Mouse (Mus musculus) intestine, embryonic 15.5 days (tissue): ENCODE measurements at regions not wholly inside any gene's neighbourhood (a gene's known extent, or its start where the extent isn't known, plus 50 kb on each side); places are given as distances from the start of the nearest gene placed in this dataset.
A peak's percentile ranks its signal among the peaks of the same experiment; 100 is the strongest.
"Not testable (repeated sequence)": the region's sequence is repeated elsewhere in the genome, so short reads cannot be mapped to it uniquely, and the experiment has no call there.

Experiments
- ATAC-seq: fragments of 200-750 bp; cut with Nextera tagmentation; 2 replicates; pipeline ENCODE4 v1.8.0; 2017; ENCODE audit warnings: moderate TSS enrichment, moderate library complexity
- H3K27ac ChIP-seq: fragments of 300-500 bp; sonication (generic); 2 replicates; pipeline ENCODE4 v1.5.1; 2015; ENCODE audit warnings: mild to moderate bottlenecking, inconsistent platforms
- H3K27me3 ChIP-seq: fragments of 300-500 bp; sonication (generic); replicated peaks from 2 replicates; pipeline ENCODE4 v1.6.1; 2015; ENCODE audit warnings: inconsistent platforms
- H3K36me3 ChIP-seq: fragments of 300-500 bp; sonication (generic); 2 replicates; pipeline ENCODE4 v1.6.1; 2015; ENCODE audit warnings: inconsistent platforms
- H3K4me1 ChIP-seq: fragments of 300-500 bp; sonication (generic); replicated peaks from 2 replicates; pipeline ENCODE4 v1.6.1; 2015; ENCODE audit warnings: inconsistent platforms
- H3K4me2 ChIP-seq: fragments of 300-500 bp; sonication (generic); replicated peaks from 2 replicates; pipeline ENCODE4 v1.6.1; 2015; ENCODE audit warnings: mild to moderate bottlenecking, inconsistent platforms
- H3K4me3 ChIP-seq: fragments of 300-500 bp; sonication (generic); replicated peaks from 2 replicates; pipeline ENCODE4 v1.5.1; 2015; ENCODE audit warnings: inconsistent platforms
- H3K9ac ChIP-seq: fragments of 300-500 bp; sonication (generic); 2 replicates; pipeline ENCODE4 v1.6.1; 2015; ENCODE audit warnings: inconsistent platforms
- H3K9me3 ChIP-seq: fragments of 300-500 bp; sonication (generic); 2 replicates; pipeline ENCODE4 v1.6.1; 2016; ENCODE audit warnings: inconsistent platforms
- WGBS: fragments of 180-500 bp; shearing (Covaris S2); methylation state at CpG from one replicate; pipeline ENCODE4 v1.1.7; 2015; 5-methylcytosine and 5-hydroxymethylcytosine counted together

DNA sequence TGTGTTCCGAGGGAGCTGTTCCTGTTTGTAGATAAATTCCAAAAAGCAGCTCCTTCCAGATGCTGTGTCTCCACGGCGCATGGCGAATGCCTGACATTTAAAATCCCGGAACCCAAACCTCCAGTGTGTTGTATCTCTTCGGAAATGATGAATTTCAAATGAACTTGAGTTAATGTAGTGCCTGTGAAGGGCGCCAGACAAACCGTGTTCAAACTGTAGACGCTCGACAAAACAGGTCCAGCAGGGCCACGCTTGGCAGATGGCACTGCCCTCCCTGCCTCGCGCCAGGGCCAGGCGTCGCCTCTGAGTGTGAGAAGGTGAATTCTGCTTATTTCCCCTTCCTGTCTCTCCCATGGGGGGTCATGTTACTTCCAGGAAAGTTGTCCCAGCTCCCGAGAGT, 307.7 kb downstream of the Vrk1 start:
- ATAC-seq = no peak
- no peaks in the 10 kb centered on the region for H3K27me3 ChIP-seq
- H3K4me3 ChIP-seq = no peak overlapping the region
- no peak overlapping the region for H3K27ac ChIP-seq
- no peak overlapping the region for H3K4me2 ChIP-seq
- H3K9me3 ChIP-seq = no peaks in the 10 kb centered on the region
- H3K36me3 ChIP-seq = no peaks in the 10 kb centered on the region
- H3K4me1 ChIP-seq = no peaks in the 10 kb centered on the region
- WGBS = 89% methylated on average over 16 of the region's 16 CpGs
- H3K9ac ChIP-seq = no peak overlapping the region

DNA sequence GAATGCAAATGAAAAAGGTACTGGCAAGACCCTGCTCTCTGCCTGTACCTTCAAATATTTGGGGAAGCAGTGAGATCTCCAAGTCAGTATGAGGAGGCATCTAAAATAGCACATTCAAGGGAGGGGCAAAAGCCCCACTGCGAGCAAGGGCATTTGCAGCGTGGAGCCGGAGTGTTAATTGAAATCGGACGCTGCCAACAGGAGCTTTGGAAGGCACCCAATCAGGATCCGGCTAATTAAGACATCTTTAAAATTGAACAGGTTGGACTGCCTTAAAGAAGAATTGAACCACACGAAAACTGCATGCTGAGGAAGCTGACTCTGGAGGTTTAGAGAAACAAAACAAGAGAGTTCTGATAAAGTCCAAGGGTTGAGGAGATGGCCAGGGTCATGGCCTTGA, 311.5 kb downstream of the Vrk1 start:
- WGBS = 90% methylated on average over 7 of the region's 7 CpGs
- Histone ChIP-seq H3K27me3 (no peaks in the 10 kb centered on the region), H3K4me3 (no peak overlapping the region), H3K36me3 (no peaks in the 10 kb centered on the region), H3K9me3 (no peaks in the 10 kb centered on the region), H3K9ac (no peak overlapping the region), H3K4me2 (no peak overlapping the region), H3K4me1 (no peaks in the 10 kb centered on the region), H3K27ac (no peak overlapping the region)
- no peak for ATAC-seq

DNA sequence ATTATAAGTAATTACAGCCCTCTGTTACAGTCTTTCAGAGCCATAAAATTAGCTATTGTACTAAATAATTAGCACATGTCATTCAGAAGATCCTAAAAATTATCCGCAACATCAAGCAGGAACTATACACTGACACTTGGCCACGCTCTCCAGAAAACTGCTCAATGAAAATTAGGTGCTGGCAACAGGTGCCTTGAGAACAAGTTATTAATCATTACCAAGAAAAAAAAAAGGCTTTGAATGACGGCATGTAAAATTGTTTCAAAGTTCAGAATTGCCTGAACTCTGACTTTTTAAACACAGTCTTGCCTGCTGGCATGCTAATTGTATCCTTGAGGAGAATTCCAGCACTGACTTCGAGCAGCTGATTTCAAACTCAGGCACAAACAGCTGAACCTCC, 316.6 kb downstream of the Vrk1 start:
- no peak overlapping the region for H3K27ac ChIP-seq
- H3K36me3 ChIP-seq = no peaks in the 10 kb centered on the region
- no peaks in the 10 kb centered on the region for H3K27me3 ChIP-seq
- H3K4me1 ChIP-seq = no peaks in the 10 kb centered on the region
- no peak overlapping the region for H3K9ac ChIP-seq
- no peak overlapping the region for H3K4me3 ChIP-seq
- no peak overlapping the region for H3K4me2 ChIP-seq
- ATAC-seq = 0 out of 2 replicates have a peak, but pooled peaks have one; percentile 34
- 59% methylated on average over 4 of the region's 4 CpGs for WGBS
- H3K9me3 ChIP-seq = no peaks in the 10 kb centered on the region

DNA sequence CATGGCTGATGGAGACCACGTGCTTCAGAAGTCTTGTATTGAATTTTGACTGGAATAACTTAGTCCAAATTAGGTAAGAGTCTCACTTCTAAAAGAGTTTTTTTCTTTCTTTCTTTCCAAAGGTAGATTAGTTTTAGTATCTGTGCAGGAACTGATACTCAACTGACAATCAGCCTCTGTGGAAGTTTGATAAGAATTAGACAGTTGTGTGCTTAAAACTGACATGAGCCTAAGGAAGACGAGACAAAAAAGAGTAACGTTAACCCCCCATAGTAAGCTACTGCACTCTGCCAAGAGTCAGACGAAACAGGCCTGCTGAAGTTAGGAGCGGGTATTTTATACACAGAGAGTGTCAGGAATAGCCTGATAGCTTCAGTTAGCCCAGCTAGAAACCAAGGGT, 317.3 kb downstream of the Vrk1 start:
- Histone ChIP-seq H3K9ac (no peak overlapping the region), H3K27ac (no peak overlapping the region), H3K9me3 (no peaks in the 10 kb centered on the region), H3K36me3 (no peaks in the 10 kb centered on the region), H3K27me3 (no peaks in the 10 kb centered on the region), H3K4me2 (no peak overlapping the region), H3K4me1 (no peaks in the 10 kb centered on the region), H3K4me3 (no peak overlapping the region)
- no peak for ATAC-seq
- WGBS = 75% methylated on average over 5 of the region's 5 CpGs

DNA sequence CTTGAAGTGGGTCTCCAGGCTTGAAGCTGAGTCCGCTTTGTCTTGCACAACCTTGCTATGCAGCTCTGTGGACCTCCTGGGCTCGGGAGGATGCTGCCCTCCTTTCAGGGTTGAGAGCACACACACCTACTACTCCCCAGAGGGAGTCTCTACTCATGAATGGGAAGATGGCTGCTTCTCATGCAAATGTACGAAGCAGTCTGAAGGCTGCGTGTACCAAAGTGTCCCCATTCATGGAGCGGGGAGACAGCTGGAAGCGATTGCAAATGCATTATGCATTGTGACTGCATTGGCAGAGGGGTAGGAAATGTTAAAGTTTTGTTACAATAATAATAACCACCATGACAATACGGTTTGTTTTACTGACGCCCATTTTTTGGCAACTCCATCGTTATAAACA, 347.8 kb downstream of the Vrk1 start:
- Histone ChIP-seq H3K9me3 (no peaks in the 10 kb centered on the region), H3K9ac (no peak overlapping the region), H3K27me3 (no peaks in the 10 kb centered on the region), H3K4me3 (no peak overlapping the region), H3K4me1 (no peaks in the 10 kb centered on the region), H3K36me3 (no peaks in the 10 kb centered on the region), H3K4me2 (no peak overlapping the region), H3K27ac (no peak overlapping the region)
- WGBS = 88% methylated on average over 9 of the region's 9 CpGs
- no peak for ATAC-seq

DNA sequence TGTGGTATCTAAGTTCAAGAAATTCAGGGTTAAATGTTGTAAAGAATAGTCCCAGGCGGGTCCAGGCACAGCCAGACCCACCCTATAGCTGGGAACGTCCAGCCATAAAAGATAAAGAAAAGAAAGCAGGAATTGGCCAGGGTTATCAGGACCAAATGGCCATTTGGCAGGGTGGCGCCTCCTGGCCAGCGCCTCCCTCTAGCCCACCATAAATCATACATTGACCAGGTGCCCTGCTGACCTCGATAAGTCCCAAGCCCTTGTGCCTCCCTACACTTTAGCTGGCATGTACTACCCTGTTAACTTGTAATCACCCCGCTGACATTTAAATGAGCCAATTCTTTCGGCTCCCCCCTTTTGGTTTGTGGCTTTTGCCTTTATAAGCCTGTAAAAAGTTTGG, 351.6 kb downstream of the Vrk1 start:
- H3K9me3 ChIP-seq, H3K9ac ChIP-seq, H3K4me1 ChIP-seq, H3K36me3 ChIP-seq, H3K4me2 ChIP-seq, ATAC-seq, H3K27ac ChIP-seq, H3K4me3 ChIP-seq, H3K27me3 ChIP-seq: not testable (repeated sequence)
- 26% methylated on average over 7 of the region's 7 CpGs for WGBS

DNA sequence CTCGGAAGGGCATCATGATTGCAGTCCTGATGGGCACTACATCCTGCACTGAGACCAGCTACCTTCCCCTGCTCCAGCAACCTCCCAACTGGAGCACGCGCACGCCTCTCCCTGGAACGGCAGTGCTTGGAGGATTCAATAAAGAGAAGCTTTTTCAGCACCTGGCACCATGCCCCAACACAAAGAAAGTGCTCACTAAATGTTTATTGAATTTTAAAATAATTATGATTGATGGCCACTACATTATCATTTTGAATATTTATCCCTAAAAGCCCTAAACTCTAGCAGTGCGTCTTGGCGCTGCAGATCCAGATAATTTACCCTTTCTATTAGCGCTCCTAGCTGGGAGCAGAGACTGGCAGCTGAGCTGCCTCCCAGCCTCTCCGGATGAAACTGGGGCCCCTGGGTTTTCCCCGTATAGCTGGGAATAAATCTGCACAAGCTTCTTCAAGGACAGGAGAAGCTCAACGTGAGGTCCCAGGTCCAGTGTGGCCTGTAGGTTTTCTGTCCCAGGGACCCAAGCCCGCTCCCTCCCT, 364.9 kb downstream of the Vrk1 start:
- no peak overlapping the region for H3K27ac ChIP-seq
- no peak overlapping the region for H3K4me2 ChIP-seq
- no peaks in the 10 kb centered on the region for H3K36me3 ChIP-seq
- ATAC-seq = no peak
- WGBS = 54% methylated on average over 12 of the region's 12 CpGs
- H3K9me3 ChIP-seq = no peaks in the 10 kb centered on the region
- H3K27me3 ChIP-seq = 0 out of 2 replicates have a peak, but pooled peaks cover 3% of the 10 kb centered on the region
- H3K4me3 ChIP-seq = no peak overlapping the region
- no peak overlapping the region for H3K9ac ChIP-seq
- 0 out of 2 replicates have a peak, but pooled peaks cover 2% of the 10 kb centered on the region for H3K4me1 ChIP-seq

DNA sequence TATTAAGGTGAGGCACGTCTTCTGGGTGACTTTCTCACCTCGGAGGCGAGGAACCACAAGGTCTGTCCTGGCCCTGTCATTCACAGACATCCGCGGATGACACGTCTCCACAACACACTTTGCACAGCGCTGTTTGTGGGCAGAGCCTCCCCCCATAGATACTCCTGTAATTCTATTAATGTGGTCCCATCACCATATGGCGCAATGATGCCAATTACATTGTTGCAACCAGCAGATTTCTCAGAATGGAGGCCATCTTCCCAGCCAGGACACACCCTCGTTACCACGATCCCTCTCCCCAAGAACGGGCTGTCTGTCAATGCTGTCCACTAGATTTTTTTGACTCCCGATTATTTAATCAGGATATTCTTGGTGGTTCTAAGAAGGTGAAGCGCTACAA, 365.9 kb downstream of the Vrk1 start:
- Histone ChIP-seq H3K36me3 (no peaks in the 10 kb centered on the region), H3K4me3 (no peak overlapping the region), H3K9me3 (no peaks in the 10 kb centered on the region), H3K27me3 (0 out of 2 replicates have a peak, but pooled peaks cover 3% of the 10 kb centered on the region), H3K4me1 (0 out of 2 replicates have a peak, but pooled peaks cover 2% of the 10 kb centered on the region), H3K4me2 (no peak overlapping the region), H3K9ac (no peak overlapping the region), H3K27ac (no peak overlapping the region)
- WGBS = 91% methylated on average over 13 of the region's 13 CpGs
- no peak for ATAC-seq

DNA sequence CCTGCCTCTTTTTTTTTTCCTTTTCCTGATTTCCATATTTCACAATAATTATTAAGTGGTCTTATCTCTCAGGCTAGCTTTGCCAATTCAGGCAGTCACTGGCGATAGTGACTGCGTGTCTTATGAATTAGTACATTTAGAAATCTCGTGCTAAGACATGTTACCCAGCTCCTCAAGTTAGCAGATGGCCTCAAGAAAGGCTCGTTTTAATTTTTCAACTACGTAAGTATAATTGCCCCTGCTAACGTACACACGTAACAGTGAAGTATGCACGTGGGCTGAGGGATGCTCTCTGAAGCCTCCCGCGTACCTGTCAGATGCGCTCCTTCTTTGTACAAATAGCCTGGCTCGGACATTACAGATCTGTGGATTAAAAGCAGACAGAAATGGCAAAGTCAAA, 366.8 kb downstream of the Vrk1 start:
- H3K27ac ChIP-seq = no peak overlapping the region
- no peak overlapping the region for H3K9ac ChIP-seq
- WGBS = 73% methylated on average over 12 of the region's 12 CpGs
- no peak for ATAC-seq
- 0 out of 2 replicates have a peak, but pooled peaks cover 2% of the 10 kb centered on the region for H3K4me1 ChIP-seq
- no peak overlapping the region for H3K4me2 ChIP-seq
- H3K36me3 ChIP-seq = no peaks in the 10 kb centered on the region
- H3K27me3 ChIP-seq = 0 out of 2 replicates have a peak, but pooled peaks cover 3% of the 10 kb centered on the region
- no peak overlapping the region for H3K4me3 ChIP-seq
- H3K9me3 ChIP-seq = no peaks in the 10 kb centered on the region

DNA sequence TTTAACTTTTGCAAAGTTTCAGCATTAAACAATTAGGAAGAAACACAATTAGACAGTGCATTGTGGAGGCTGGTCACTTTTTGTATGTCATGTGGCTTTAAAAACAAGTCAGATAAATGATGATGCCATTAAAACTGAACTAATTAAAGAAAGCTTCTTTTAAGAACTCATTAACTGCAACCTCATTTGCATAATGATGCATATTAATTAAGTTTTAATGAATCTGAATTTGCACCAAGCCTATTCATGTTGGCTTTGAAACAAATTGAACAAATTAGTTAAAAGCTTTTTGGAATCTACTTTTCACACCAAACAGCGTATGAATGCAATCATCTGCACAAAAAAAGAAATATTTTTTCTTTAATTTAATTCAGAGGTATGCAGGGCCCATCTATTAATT, 367.3 kb downstream of the Vrk1 start:
- Histone ChIP-seq H3K4me1 (0 out of 2 replicates have a peak, but pooled peaks cover 2% of the 10 kb centered on the region), H3K9ac (no peak overlapping the region), H3K36me3 (no peaks in the 10 kb centered on the region), H3K4me2 (no peak overlapping the region), H3K27me3 (0 out of 2 replicates have a peak, but pooled peaks cover 3% of the 10 kb centered on the region), H3K9me3 (no peaks in the 10 kb centered on the region), H3K4me3 (no peak overlapping the region), H3K27ac (no peak overlapping the region)
- no peak for ATAC-seq
- WGBS = 100% methylated on average over 1 of the region's 1 CpGs

DNA sequence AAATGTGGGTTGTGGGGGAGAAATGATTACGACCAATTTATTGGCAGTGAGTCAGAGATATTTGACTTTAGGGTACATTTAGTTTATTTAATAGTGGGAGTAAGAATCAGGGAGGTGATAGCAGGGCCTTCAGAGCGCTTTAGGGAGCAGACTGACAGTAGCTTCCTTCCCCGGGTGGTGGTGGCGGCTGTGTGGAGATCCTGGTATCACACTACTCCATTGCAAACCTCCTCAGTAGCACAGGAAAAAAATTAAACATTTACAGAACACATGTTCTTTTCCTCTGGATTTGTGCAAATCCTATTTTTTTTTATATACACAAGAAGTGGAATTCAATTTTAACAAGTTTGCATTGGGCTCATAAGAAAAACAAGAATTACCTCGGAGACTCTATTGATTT, 367.7 kb downstream of the Vrk1 start:
- ATAC-seq = no peak
- H3K36me3 ChIP-seq = no peaks in the 10 kb centered on the region
- 0 out of 2 replicates have a peak, but pooled peaks cover 2% of the 10 kb centered on the region for H3K4me1 ChIP-seq
- H3K9me3 ChIP-seq = no peaks in the 10 kb centered on the region
- H3K27ac ChIP-seq = no peak overlapping the region
- no peak overlapping the region for H3K9ac ChIP-seq
- H3K4me3 ChIP-seq = no peak overlapping the region
- no peak overlapping the region for H3K4me2 ChIP-seq
- WGBS = 71% methylated on average over 5 of the region's 5 CpGs
- 0 out of 2 replicates have a peak, but pooled peaks cover 3% of the 10 kb centered on the region for H3K27me3 ChIP-seq

DNA sequence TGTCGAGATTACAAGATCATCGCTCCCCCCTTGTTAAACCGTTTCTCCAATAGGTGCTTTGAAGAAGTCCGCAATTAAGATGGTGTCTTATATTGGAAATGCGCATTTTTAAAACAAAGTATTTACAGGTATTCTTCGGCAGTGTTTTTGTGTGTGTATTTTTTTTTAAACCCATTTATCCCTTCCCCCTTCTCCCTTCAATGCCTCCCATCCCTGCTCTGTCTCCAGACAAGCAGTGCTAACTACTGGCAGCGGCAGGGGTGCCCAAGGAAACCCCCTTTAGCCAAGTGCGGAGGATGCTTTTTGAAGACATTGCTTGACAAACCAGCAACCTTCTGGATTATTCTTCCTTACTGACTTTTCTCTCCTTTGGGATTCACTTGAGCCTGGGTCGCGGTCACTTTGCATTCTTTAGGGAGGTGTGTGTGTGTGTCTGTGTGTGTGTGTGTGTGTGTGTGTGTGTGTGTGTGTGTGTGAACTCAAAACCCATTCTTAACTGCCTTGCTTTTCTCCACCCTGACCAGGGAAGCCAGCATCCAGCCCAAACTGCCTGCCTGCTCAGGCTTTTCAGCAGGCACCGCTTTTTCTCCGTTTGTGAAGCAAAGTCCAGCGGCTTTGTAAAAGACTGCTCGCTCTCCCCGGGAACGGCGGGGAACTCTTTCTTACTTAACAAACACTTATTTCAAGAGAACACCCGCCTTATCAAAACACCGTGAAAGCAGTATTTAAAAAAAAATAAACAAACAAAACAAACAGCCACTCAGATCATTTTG, 368.5 kb downstream of the Vrk1 start:
- ATAC-seq = no peak
- Histone ChIP-seq H3K27me3 (0 out of 2 replicates have a peak, but pooled peaks cover 3% of the 10 kb centered on the region), H3K27ac (no peak overlapping the region), H3K4me1 (0 out of 2 replicates have a peak, but pooled peaks cover 2% of the 10 kb centered on the region), H3K4me3 (peak overlapping the region; percentile 14; the same call in 1 of the 2 replicates), H3K9ac (no peak overlapping the region), H3K4me2 (peak overlapping the region; percentile 51), H3K9me3 (no peaks in the 10 kb centered on the region), H3K36me3 (no peaks in the 10 kb centered on the region)
- 26% methylated on average over 19 of the region's 19 CpGs for whole genome bisulfite sequencing
